Mouse (Mus musculus): Measurements from ENCODE around the gene Olfr168.
"Not testable (repeated sequence)": the region's sequence is repeated elsewhere in the genome, so short reads cannot be mapped to it uniquely, and the experiment has no call there.

The Olfr168 gene

GRCm38 (mm10) chr16:19535455-19535854 lies at the start of gene Olfr168:
TSS of gene Olfr168 (minus strand) at chr16:19535555.
- DNase-seq (ENCODE audit: low spot score in 2 of 2), result no peak

- DNase-seq (ENCODE audit: low spot score in 2 of 2), result not testable (repeated sequence)
These were observed 36.4 kb upstream of the Olfr168 start, which contains the start of gene Olfr169 for GRCm38 (mm10) chr16:19571709-19572108. TSS of gene Olfr169 (minus strand) at chr16:19571809.

DNA sequence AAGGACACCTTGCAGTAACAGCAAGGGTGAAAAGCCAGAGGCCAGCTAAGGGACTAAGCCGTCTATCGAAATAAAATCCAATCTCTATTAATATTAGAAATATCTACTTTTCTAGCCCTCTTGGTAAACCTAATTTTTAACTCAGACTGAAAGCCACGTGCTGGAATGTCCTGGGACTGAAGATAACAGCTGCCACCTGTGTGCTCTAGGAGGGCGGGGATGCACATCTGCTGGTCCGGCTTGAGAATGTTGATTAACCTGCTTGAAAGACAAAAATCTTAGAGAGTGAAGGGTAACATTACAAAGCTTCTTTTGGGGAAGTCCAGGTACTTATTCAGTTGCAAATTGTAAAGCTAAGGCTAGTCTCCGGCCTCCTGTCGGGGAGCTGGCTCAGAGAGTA lies 18.1 kb upstream of the Olfr168 start:
- not testable (repeated sequence) for DNase-seq (ENCODE audit: low spot score in 2 of 2)

- not testable (repeated sequence) for DNase-seq (ENCODE audit: low spot score in 2 of 2)
These were observed 16.9 kb upstream of the Olfr168 start for GRCm38 (mm10) chr16:19552246-19552645.

- DNase-seq (ENCODE audit: low spot score in 2 of 2), result no peak
These were observed 13.2 kb downstream of the Olfr168 start, which contains the start of gene Olfr167 for GRCm38 (mm10) chr16:19522166-19522565. TSS of gene Olfr167 (minus strand) at chr16:19522266.

- DNase-seq (ENCODE audit: low spot score in 2 of 2), result no peak
These were observed 52.0 kb downstream of the Olfr168 start, which contains the start of gene Olfr166 for GRCm38 (mm10) chr16:19483394-19483793. TSS of gene Olfr166 (plus strand) at chr16:19483694.

All from heart, adult 9 months (tissue).